In the genomic region with DNA sequence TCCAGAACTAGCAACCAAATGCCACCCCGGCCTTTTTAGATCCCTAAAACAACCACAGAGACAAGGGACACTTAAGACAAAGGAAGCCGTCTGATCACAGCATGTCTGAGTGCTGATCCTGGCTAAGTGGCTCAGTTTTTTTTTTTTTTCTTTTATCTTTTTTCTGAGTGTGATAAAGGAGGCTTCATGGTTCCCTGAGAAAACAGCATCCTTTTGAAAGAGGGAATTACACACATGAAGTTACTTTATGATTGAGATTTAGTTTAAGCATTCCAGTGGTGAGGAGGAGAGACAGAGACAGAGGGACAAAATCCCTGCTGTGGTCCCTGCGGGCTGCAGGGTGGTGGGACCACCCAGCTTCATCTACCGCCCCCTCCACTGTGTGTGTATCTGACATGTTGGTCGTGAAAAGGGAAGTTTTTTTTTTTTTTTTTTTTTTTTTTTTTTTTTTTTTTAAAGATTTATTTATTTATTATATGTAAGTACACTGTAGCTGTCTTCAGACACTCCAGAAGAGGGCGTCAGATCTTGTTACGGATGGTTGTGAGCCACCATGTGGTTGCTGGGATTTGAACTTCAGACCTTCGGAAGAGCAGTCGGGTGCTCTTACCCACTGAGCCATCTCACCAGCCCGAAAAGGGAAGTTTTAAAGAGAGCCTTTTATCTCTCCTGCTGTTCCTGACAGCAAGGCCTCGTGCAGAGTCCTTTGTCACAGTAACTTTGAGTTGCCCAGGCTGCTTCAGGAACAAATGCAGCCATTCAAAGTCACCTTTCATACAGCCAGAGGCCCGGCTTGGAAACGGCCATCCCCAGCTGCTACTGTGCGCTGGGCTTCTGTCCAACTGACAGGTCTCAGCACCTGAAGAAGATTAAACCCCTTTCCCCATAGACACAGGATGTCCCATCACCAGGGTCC, we compare ENCODE assay signal across 20 mouse cellular contexts.
DNase-seq lines count a peak whose midpoint lies in the region; ATAC-seq lines count a peak whose summit lies in the region.
"Had no signal": no experiment of that assay in that cellular context is flagged by ENCODE, and none has a peak within 500 bp of the region (broad histone marks: within the 10 kb centered on the region; RNA-seq: fewer than 3 reads in every experiment).

No protein-coding gene starts in this region.

- H3K27ac ChIP-seq in hindbrain, embryonic 11.5 days (ENCODE audit: low read depth, low read length): no peak overlapping the region
- H3K27ac ChIP-seq in hindbrain, embryonic 12.5 days: no peak overlapping the region
- H3K27ac ChIP-seq: heart, adult 2 months; heart, embryonic 15.5 days; kidney, embryonic 15.5 days had no signal

- H3K4me2 ChIP-seq in hindbrain, embryonic 11.5 days (replicated peaks; ENCODE audit: low read depth, low read length): no peak overlapping the region
- no peak overlapping the region for H3K4me2 ChIP-seq in hindbrain, embryonic 12.5 days (replicated peaks)
- H3K4me2 ChIP-seq: heart, embryonic 15.5 days; kidney, embryonic 15.5 days had no signal

- ATAC-seq in hindbrain, embryonic 11.5 days (ENCODE audit: low FRiP score): no peak
- no peak for ATAC-seq in hindbrain, embryonic 12.5 days (ENCODE audit: low FRiP score)
- ATAC-seq: activated CD4-positive, CD25-positive, alpha-beta regulatory T cell, adult 4 months; intestine, embryonic 16.5 days; midbrain, embryonic 16.5 days had no signal

- no peaks in the 10 kb centered on the region for H3K9me3 ChIP-seq in hindbrain, embryonic 11.5 days (ENCODE audit: control insufficient read depth, low read length)
- no peaks in the 10 kb centered on the region for H3K9me3 ChIP-seq in hindbrain, embryonic 12.5 days (replicated peaks)
- H3K9me3 ChIP-seq: heart, embryonic 15.5 days; kidney, embryonic 15.5 days had no signal

- 17% methylated on average over 12 of the region's 14 CpGs for WGBS in hindbrain, embryonic 11.5 days
- 14% methylated on average over 12 of the region's 14 CpGs for WGBS in hindbrain, embryonic 12.5 days

- DNase-seq in hindbrain, embryonic 11.5 days (ENCODE audit: low spot score): peak; percentile 59
- peak; percentile 48 to 49 for DNase-seq in B cell, adult 2 months
- DNase-seq in ZHBTc4 (ENCODE audit: low read depth, low spot score): peak; percentile 76
- peak; percentile 39 for DNase-seq in mesoderm, embryonic 11.5 days (ENCODE audit: low read depth, low spot score)
- DNase-seq in thymus, postnatal 10 days (ENCODE audit: low spot score in 2 of 2): no peak
- DNase-seq in thymus, postnatal 36 days: no peak
- DNase-seq: adrenal gland, postnatal 14 days; cerebellum, adult 9-10 months; heart, adult 2 months; layer of hippocampus, postnatal 36 days; liver; lung, adult 18-20 months; lung, postnatal 4 days had no signal

- no peaks in the 10 kb centered on the region for H3K36me3 ChIP-seq in hindbrain, embryonic 11.5 days (ENCODE audit: control insufficient read depth, insufficient read depth, low read length)
- H3K36me3 ChIP-seq in hindbrain, embryonic 12.5 days: no peaks in the 10 kb centered on the region
- H3K36me3 ChIP-seq: heart, embryonic 15.5 days; kidney, embryonic 15.5 days had no signal

- H3K4me3 ChIP-seq in hindbrain, embryonic 11.5 days (ENCODE audit: low read depth, low read length): no peak overlapping the region
- no peak overlapping the region for H3K4me3 ChIP-seq in hindbrain, embryonic 12.5 days
- H3K4me3 ChIP-seq: erythroblast, embryonic 14.5 days; heart, adult 2 months; heart, embryonic 15.5 days; kidney, embryonic 15.5 days had no signal

- no peak overlapping the region for H3K9ac ChIP-seq in hindbrain, embryonic 11.5 days (ENCODE audit: low read depth, low read length)
- no peak overlapping the region for H3K9ac ChIP-seq in hindbrain, embryonic 12.5 days
- H3K9ac ChIP-seq: heart, embryonic 15.5 days; kidney, embryonic 15.5 days had no signal

- no peaks in the 10 kb centered on the region for H3K4me1 ChIP-seq in hindbrain, embryonic 11.5 days (replicated peaks; ENCODE audit: control insufficient read depth, insufficient read depth, low read length)
- H3K4me1 ChIP-seq in hindbrain, embryonic 12.5 days: peaks cover 3% of the 10 kb centered on the region; the same call in 1 of the 2 replicates
- H3K4me1 ChIP-seq: kidney, embryonic 15.5 days had no signal

- no peaks in the 10 kb centered on the region for H3K27me3 ChIP-seq in hindbrain, embryonic 11.5 days (ENCODE audit: control insufficient read depth, insufficient read depth, low read length)
- H3K27me3 ChIP-seq in hindbrain, embryonic 12.5 days: no peaks in the 10 kb centered on the region; the same call in 1 of the 2 replicates
- H3K27me3 ChIP-seq: heart, embryonic 15.5 days; kidney, embryonic 15.5 days had no signal

Comparison
In these comparisons a context has a peak if more than half of its experiments do, and no peak if none do; other contexts are left out.
1. DNase-seq: peak in hindbrain, embryonic 11.5 days (single experiment), B cell, adult 2 months (2 of 2), ZHBTc4 (single experiment) and mesoderm, embryonic 11.5 days (single experiment); none in thymus, postnatal 10 days (0 of 2) and thymus, postnatal 36 days (0 of 2).